Mouse (Mus musculus): Measurements from ENCODE around the gene Dpp3.
A peak's percentile ranks its signal among the peaks of the same experiment; 100 is the strongest.

Gene Dpp3

GRCm38 (mm10) chr19:4915924-4916603 is 12.0 kb downstream of the Dpp3 start:
- H3K36me3 ChIP-seq (ENCODE audit: control insufficient read depth, insufficient read depth, low read length, poor library complexity, severe bottlenecking), result peaks cover 14% of the 10 kb centered on the region
- no peak for DNase-seq (ENCODE audit: low read depth, low spot score)
- no peaks in the 10 kb centered on the region for H3K27me3 ChIP-seq (ENCODE audit: control insufficient read depth, insufficient read depth, low read length, poor library complexity, severe bottlenecking)

GRCm38 (mm10) chr19:4909376-4909775 is 18.7 kb downstream of the Dpp3 start:
- DNase-seq (ENCODE audit: low read depth, low spot score), result no peak
- H3K27me3 ChIP-seq (ENCODE audit: control insufficient read depth, insufficient read depth, low read length, poor library complexity, severe bottlenecking), result no peaks in the 10 kb centered on the region

GRCm38 (mm10) chr19:4908107-4908506 is 20.0 kb downstream of the Dpp3 start:
- DNase-seq (ENCODE audit: low read depth, low spot score), result peak; percentile 52
- Histone ChIP-seq H3K36me3 (ENCODE audit: control insufficient read depth, insufficient read depth, low read length, poor library complexity, severe bottlenecking) (peaks cover 3% of the 10 kb centered on the region), H3K27me3 (ENCODE audit: control insufficient read depth, insufficient read depth, low read length, poor library complexity, severe bottlenecking) (no peaks in the 10 kb centered on the region)

More at GRCm38 (mm10) chr19:4909376-4909775, 18.7 kb downstream of the Dpp3 start:
- peaks cover 6% of the 10 kb centered on the region for H3K36me3 ChIP-seq (ENCODE audit: control insufficient read depth, insufficient read depth, low read length, poor library complexity, severe bottlenecking)

GRCm38 (mm10) chr19:4905979-4906794 is 21.9 kb downstream of the Dpp3 start, which contains the start of gene Bbs1:
TSS of gene Bbs1 (minus strand) at chr19:4906628.
- H3K36me3 ChIP-seq (ENCODE audit: control insufficient read depth, insufficient read depth, low read length, poor library complexity, severe bottlenecking), result peaks cover 3% of the 10 kb centered on the region
- DNase-seq (ENCODE audit: low read depth, low spot score), result peak; percentile 80

GRCm38 (mm10) chr19:4899888-4900287 is 28.2 kb downstream of the Dpp3 start:
- no peaks in the 10 kb centered on the region; the same call in 1 of the 2 replicates for H3K36me3 ChIP-seq (ENCODE audit: control insufficient read depth, insufficient read depth, low read length, poor library complexity, severe bottlenecking)
- no peaks in the 10 kb centered on the region for H3K27me3 ChIP-seq (ENCODE audit: control insufficient read depth, insufficient read depth, low read length, poor library complexity, severe bottlenecking)
- DNase-seq (ENCODE audit: low read depth, low spot score), result no peak

More at GRCm38 (mm10) chr19:4905979-4906794, 21.9 kb downstream of the Dpp3 start, which contains the start of gene Bbs1:
- no peaks in the 10 kb centered on the region for H3K27me3 ChIP-seq (ENCODE audit: control insufficient read depth, insufficient read depth, low read length, poor library complexity, severe bottlenecking)

- H3K36me3 ChIP-seq (ENCODE audit: control insufficient read depth, insufficient read depth, low read length, poor library complexity, severe bottlenecking), result no peaks in the 10 kb centered on the region; the same call in 1 of the 2 replicates
- DNase-seq (ENCODE audit: low read depth, low spot score), result no peak
- no peaks in the 10 kb centered on the region for H3K27me3 ChIP-seq (ENCODE audit: control insufficient read depth, insufficient read depth, low read length, poor library complexity, severe bottlenecking)
Observed at GRCm38 (mm10) chr19:4898972-4899371, 29.1 kb downstream of the Dpp3 start.

- H3K27me3 ChIP-seq (ENCODE audit: control insufficient read depth, insufficient read depth, low read length, poor library complexity, severe bottlenecking), result no peaks in the 10 kb centered on the region
- no peaks in the 10 kb centered on the region; the same call in 1 of the 2 replicates for H3K36me3 ChIP-seq (ENCODE audit: control insufficient read depth, insufficient read depth, low read length, poor library complexity, severe bottlenecking)
- no peak for DNase-seq (ENCODE audit: low read depth, low spot score)
Observed at GRCm38 (mm10) chr19:4896780-4897520, 31.1 kb downstream of the Dpp3 start.

- DNase-seq (ENCODE audit: low read depth, low spot score), result no peak
- Histone ChIP-seq H3K27me3 (ENCODE audit: control insufficient read depth, insufficient read depth, low read length, poor library complexity, severe bottlenecking) (no peaks in the 10 kb centered on the region), H3K36me3 (ENCODE audit: control insufficient read depth, insufficient read depth, low read length, poor library complexity, severe bottlenecking) (no peaks in the 10 kb centered on the region)
Observed at GRCm38 (mm10) chr19:4891798-4892197, 36.3 kb downstream of the Dpp3 start.

- peaks cover 1% of the 10 kb centered on the region; the same call in 1 of the 2 replicates for H3K36me3 ChIP-seq (ENCODE audit: control insufficient read depth, insufficient read depth, low read length, poor library complexity, severe bottlenecking)
- H3K27me3 ChIP-seq (ENCODE audit: control insufficient read depth, insufficient read depth, low read length, poor library complexity, severe bottlenecking), result no peaks in the 10 kb centered on the region
- no peak for DNase-seq (ENCODE audit: low read depth, low spot score)
Observed at GRCm38 (mm10) chr19:4889791-4890190, 38.3 kb downstream of the Dpp3 start.

GRCm38 (mm10) chr19:4883961-4884360 is 44.1 kb downstream of the Dpp3 start:
- peaks cover 1% of the 10 kb centered on the region for H3K36me3 ChIP-seq (ENCODE audit: control insufficient read depth, insufficient read depth, low read length, poor library complexity, severe bottlenecking)
- no peaks in the 10 kb centered on the region for H3K27me3 ChIP-seq (ENCODE audit: control insufficient read depth, insufficient read depth, low read length, poor library complexity, severe bottlenecking)
- no peak for DNase-seq (ENCODE audit: low read depth, low spot score)

GRCm38 (mm10) chr19:4879324-4879703 is 48.8 kb downstream of the Dpp3 start:
- no peaks in the 10 kb centered on the region; the same call in 1 of the 2 replicates for H3K36me3 ChIP-seq (ENCODE audit: control insufficient read depth, insufficient read depth, low read length, poor library complexity, severe bottlenecking)
- DNase-seq (ENCODE audit: low read depth, low spot score), result no peak
- H3K27me3 ChIP-seq (ENCODE audit: control insufficient read depth, insufficient read depth, low read length, poor library complexity, severe bottlenecking), result no peaks in the 10 kb centered on the region

GRCm38 (mm10) chr19:4878405-4879323 is 49.4 kb downstream of the Dpp3 start, which contains the start of gene Zdhhc24:
TSS of gene Zdhhc24 (plus strand) at chr19:4878668.
- no peaks in the 10 kb centered on the region; the same call in 1 of the 2 replicates for H3K36me3 ChIP-seq (ENCODE audit: control insufficient read depth, insufficient read depth, low read length, poor library complexity, severe bottlenecking)
- peak; percentile 95 for DNase-seq (ENCODE audit: low read depth, low spot score)
- H3K27me3 ChIP-seq (ENCODE audit: control insufficient read depth, insufficient read depth, low read length, poor library complexity, severe bottlenecking), result no peaks in the 10 kb centered on the region

GRCm38 (mm10) chr19:4877785-4878184 is 50.3 kb downstream of the Dpp3 start, which contains the start of gene Actn3:
TSS of gene Actn3 (minus strand) at chr19:4877909.
- Histone ChIP-seq H3K27me3 (ENCODE audit: control insufficient read depth, insufficient read depth, low read length, poor library complexity, severe bottlenecking) (no peaks in the 10 kb centered on the region), H3K36me3 (ENCODE audit: control insufficient read depth, insufficient read depth, low read length, poor library complexity, severe bottlenecking) (no peaks in the 10 kb centered on the region; the same call in 1 of the 2 replicates)
- peak; percentile 5 for DNase-seq (ENCODE audit: low read depth, low spot score)
